Mouse (Mus musculus) naive thymus-derived CD4-positive, alpha-beta T cell, adult 2 months (primary cell): ENCODE data around the gene Cep85l.

Experiments
- DNase-seq: peaks from one replicate; pipeline ENCODE4 v3.0.0-alpha.2; 2011; ENCODE audit warnings: low read depth

Cep85l gene

DNA sequence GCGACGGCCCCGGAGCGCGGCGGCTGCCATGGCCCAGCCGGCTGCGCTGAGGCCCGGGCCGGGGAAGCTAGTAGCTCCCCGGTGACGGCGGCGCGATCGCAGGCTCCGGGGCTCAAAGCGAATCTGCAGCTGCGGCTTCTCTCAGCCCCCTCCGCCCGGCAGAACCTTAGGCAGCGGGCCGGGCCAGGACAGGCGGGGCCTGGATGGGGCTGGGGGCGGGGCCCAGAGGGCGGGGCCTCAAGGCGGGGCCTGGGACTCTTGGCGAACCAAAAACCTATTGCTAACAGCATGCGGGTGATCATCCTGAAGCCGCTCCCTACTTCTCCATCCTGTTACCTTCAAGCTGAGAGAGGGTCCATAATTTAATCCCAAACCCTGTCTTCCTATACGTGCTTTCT lies at the start of gene Cep85l:
Gene Cep85l (minus strand): TSS at position 239 of the 398 bp plus-strand sequence.
- DNase-seq, result peak; percentile 89

DNA sequence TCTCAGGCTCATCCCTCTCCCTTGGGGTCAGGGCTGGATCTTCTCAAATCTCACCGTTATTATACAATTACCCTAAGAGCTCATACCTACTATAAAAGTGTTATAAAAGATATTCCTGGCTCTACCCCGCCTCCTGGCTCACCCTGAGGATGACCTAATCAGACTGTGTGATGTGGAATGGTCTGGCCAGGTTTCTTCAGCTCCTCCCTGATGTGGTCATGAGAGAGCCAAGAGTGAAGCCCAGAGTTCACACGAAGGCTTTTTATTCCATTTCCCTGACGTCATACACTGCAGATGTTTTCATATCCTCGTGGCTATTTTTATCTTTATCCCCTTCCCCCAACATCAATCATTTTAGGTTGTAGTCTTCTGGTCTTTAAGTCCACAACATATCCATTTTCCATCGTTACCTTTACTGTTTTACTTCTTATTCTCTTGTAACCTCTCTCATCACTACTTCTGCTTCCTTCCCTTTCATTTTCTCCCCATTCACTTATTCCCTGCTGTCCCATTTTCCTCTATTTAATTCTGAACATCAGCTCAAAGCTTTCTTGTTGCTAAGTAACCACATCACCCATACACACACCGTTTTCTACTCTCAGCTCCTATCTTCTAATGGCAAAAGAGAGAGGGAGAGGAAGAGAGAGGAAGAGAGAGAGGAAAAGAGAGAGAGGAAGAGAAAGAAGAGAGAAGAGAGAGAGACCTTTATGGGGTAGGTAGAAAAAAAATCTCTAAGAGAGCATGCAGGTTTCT lies 49.1 kb upstream of the Cep85l start:
- DNase-seq, result no peak

DNA sequence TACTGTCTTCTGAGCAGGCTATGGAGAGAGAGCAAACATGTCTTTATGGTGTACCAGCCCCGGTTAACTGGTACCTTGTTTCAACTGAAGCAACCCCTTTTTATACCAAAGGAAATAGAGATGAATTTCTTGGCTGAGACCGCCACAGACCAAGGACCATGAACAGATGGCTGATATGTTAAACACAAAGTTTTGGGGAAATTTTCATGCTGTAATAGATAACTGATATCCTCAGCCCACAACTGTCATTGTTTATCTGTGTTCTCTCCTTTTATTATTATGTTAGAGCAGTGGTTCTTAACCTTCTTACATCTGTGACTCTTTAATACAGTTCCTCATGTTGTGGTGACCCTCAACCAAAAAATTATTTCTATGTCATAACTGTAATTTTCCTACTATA lies 46.8 kb upstream of the Cep85l start:
- DNase-seq, result no peak

DNA sequence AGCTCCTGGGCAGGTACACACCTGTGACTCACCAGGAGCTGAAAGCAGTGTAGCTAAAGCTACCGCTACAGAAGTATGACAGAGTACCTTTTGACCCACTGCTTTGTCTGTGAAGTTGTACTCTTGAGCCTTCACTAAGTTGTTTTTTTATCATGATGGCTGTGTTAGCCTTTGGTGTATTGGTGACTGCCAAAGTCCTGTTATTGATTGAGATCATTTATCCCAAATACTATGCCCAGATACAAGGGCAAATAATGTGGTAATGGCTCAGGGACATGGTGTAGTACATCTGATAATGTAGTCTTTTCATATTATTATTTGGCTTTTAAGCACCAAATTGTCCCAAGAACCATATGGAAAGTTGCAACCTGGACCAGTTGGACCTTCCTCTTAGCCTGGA lies 43.3 kb upstream of the Cep85l start:
- DNase-seq, result no peak

DNA sequence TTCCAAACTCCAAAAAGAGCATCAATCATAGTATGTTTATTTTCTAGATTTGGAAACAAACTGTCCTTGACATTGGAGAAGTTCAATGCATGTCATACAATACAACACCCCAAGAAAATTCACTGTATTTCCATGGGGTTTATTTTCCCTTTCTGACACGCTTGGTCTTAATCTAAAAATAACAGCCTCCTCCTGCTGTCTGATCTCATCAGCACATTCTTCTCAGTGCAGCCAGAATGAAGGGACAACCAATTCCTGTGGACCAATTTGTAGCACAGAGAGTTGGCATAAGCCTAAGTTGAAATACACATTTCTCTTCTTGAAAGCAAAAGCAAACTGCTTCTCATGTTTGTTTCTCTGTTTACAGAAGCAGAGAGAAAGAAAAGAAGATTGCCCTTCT lies 42.5 kb upstream of the Cep85l start:
- DNase-seq, result no peak

DNA sequence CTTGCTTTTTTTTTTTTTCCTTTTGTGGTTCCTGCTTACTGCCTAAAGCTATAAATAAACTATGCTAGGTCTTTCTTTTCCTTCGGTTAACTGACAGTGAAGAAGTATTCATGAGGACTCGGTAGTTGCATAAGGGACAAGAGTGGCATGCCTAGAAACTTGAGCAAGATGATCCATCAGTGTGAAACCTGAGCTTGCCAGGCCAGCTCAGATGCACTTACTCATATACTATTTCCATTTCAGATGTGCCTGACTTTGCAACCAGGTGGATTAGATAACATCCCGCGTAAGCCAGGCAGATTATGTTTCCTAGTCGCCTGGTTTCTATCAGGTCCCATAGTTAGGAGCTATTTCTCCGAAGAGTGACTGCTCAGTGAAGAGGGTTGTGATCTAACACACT lies 41.9 kb upstream of the Cep85l start:
- DNase-seq, result no peak

DNA sequence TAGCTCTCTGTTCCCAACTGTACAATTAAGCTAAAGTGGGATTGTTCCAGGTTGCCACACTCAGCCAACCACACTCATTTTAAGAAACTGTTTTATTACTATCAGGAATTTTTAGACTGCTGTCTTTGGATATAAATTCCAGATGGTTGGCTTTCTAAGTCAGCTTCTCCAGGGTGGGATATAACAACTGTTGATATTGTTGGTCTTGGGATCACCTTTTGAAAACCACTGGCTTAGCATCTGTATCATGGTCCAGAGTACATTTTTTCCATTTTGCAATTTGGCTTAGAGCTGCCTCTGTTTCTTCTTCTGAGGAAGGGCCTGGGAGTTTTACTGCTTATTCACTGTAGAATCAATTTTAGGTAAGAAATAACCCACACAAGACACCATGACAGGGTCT lies 40.3 kb upstream of the Cep85l start:
- no peak for DNase-seq

DNA sequence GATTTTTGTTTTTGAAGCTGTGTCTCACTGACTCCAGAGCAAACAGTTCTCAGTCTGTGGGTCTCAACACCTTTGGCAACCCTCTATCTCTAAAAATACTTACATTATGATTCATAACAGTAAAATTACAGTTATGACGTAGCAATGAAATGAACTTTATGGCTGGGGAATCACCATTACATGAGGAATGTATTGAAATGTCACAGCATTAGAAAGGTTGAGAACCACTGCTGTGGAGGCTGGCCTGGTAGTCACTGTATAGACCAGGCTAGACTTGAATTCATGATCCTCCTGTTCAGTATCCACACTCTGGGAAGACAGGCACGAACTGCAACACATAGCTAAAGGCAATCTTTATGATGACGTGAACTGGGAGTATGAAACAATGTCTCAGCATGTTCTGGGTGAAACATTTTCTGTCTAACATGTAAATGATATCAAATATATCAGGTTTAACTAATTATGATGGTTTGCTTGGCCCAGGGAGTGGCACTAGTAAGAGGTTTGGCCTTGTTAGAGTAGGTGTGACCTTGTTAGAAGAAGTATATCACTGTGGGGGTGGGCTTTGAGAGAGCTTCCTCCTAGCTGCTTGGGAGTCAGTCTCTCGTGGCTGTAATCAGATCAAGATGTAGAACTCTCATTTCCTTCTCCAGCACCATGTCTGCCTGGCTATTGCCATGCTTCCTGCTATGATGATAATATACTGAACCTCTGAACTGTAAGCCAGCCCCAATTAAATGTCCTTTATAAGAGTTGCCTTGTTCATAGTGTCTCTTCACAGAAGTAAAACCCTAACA lies 39.6 kb upstream of the Cep85l start:
- no peak for DNase-seq

DNA sequence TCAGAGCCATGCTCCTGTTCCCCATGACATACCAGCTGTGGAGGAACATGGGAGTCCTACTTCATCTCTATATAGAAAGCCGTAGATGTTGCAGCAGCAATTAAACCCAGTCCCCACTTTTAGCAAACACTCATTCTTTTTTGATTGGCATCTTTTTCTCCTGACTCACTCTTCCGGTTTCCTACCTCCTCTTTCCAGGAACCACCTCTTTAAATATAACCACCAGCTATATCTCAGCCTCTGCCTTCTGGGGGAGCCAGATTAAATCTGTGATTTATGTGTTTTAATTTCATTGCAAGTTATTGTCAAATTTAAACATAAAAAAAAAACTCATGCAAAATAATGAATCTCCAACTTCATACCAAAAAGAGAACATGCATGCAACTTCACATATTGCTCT lies 37.3 kb upstream of the Cep85l start:
- DNase-seq, result no peak

DNA sequence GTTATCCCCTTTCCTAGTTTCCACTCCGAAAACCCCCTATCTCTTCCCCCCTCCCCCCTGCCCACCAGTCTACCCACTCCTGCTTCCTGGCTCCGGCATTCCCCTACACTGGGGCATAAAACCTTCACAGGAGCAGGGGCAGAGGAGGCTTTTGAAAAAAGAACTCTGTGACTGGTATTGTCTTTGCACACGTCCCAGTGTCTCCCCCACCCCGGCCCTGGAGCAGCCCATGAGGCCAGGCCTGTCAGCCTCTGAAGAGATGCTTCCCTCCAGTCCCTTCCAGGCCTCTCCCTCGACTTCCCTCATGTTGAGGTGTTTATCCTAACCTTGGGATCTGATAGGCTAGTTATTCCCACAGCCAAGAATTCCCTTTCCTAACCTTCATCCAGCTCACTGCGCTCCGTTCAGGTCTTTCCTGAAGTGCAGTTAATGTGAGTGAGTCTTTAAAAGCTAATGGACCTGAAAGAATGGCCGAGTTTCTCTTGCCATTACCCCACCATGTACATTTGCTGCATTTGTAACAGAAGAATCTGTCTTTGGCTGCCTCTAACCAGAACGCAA lies 36.5 kb upstream of the Cep85l start:
- no peak for DNase-seq

DNA sequence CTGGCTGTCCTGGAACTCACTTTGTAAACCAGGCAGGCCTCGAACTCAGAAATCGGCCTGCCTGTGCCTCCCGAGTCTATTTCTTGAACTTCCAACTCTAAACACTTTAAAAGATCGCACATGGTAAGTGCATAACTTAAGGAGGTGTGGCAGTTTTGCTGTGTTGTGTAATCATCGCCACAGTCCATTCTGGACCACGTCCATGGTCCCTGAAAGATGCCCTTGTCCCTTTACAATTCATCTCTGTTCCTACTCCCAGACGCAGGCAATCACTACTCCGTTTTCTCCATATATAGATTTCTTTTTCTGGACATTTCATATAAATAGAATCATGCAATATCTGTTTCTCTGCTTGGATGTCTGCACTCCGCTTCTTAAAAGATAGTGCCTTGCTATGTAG lies 35.5 kb upstream of the Cep85l start:
- no peak for DNase-seq

DNA sequence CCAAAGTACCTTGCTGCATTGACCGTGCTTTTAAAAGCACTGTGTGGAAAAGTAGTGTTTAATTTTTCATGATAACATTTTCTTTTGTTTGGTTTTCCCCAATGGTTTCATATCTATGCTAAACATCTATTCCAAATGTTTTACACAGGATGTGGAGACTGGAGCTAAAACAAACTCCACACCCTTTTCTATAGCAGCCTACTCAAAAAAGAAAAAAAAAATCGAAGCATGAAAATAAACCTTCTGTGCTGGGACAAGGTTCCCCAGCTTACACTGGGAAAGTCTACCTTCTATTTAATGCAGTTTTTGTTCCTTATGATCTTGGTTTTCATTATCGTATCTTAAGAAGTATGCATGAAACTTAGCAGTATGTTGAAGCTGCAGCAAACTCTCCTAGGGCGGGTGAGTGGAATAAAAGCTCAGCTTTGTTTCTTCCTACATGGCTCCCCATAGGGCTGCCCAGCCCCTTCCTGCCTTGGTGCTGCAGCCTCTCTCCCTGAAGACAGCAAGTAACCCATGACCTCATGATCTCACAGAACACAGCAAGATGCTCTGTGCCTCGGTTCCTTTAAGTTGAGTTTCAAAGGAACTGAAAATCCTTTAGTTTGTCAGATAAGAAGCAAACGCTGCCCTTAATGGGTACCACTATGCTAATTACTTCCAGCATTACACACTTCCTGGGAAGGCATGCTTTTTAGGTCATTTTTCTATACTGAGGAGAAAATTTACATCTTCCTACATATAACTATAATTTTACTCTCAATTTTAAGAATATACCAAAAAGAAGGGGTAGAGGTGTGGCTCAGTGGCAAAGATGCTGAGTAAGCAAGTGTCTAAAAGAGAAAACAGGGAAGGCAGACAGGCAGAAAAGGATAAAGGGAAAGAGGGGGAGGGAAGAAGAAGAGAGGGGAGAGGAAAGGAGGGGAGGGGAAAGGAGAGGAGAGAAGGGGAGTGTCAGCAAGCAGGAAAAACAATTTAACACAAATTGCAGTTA lies 34.6 kb upstream of the Cep85l start:
- no peak for DNase-seq

DNA sequence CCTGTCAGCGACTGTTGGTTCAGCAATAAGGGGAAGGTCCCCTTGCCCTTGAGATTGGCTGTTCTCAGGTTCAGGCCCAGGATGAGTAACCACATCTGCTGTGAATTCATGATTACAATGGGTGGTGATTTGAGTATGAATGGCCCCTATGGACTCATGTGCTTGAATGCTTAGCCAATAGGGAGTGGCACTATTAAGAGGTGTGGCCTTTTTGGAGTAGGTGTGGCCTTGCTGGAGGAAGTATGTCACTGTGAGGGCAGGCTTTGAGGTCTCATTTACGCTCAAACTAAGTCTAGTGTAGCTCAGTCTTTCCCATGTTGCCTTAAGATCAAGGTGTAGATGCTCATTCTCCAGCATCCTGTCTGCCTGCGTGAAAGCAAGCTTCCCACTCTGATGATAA lies 33.2 kb upstream of the Cep85l start:
- no peak for DNase-seq

DNA sequence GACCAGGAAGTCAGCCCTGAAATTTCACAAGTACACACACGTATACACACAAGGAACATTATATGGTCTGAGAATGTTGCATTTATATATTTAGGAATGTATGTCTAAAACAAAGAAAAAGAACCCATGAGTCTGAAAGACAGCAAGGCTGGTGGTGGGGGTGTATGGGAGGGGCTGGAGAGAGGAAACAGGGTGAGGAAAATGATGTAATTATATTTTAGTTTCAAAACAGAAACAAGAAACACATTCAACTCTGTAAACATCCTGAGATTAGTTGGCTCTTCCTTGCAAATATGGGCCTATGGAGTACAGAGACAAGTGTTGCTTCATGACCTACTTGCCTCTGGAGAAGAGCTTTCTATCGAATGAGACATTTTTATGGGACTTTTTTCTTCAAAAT lies 32.4 kb upstream of the Cep85l start:
- no peak for DNase-seq

DNA sequence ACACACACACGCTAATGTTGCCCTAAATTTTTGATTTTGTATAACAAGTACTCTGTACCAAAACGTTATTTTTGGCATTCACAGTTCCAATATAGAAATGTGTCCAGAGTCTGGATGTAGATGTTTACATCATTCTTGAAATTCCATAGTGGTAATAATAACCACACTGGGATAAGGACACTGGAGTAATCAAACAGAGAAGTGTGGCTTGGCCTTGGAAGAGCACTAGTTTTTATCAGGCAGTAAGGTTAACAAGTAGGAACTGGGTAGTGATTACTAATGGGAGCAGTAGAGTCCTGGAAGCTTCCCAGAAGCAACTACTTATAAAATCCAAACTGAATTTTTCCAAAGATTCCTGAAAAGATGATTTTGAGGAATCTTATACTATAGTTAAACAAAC lies 31.1 kb upstream of the Cep85l start:
- DNase-seq, result no peak

DNA sequence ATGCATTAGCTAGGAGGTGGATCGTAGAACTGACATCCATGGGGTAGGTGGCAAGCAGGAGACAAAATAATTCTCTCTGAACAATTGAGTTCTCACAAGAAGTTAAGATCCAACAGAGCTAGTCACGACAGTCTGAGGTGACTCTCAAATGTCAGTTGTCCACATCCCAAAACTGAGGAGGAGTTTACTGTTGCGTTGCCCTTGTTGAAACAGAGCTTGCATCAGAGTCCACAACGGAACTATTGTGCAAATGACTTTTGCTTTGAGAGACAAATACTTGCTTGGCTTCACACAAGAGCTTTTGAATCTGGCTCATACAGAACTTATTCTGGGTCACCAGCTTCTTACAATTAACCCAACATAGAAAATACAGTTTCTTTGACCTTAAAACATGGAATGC lies 27.7 kb upstream of the Cep85l start:
- DNase-seq, result no peak

DNA sequence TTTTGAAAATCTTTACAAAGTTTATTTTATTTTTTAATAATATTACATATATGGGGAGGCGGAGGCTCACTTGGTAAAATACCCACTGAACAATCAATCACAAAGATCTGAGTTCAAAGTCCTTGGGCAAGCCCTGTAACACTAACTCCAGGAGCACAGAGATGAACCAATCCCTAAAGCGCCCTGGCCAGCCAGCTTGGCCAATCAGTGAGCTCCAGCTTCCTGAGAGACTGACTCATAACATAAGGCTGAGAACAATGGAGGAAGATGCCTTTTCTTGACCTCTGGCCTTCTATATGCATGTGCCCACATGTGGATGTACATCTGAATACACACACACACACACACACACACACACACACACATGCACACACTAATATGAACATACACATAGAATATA lies 27.1 kb upstream of the Cep85l start:
- DNase-seq, result no peak

DNA sequence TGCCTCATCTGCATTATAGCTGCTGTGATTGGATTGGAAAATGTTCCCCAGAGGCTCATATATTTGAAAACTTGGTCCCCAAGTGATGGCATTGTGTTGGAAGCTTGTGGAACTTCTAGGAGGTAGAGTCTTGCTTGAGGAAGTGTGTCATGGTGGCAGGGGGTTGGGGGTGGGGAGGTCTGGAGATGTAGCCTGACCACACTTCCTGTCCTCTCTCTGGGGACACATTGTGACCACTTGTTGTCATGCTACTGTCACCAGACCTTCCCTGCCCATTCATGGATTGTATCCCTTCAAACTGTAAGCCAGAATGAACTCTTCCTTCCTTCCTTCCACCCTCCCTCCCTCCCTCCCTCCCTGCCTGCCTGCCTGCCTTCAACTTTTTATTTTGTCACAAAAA lies 22.5 kb upstream of the Cep85l start:
- DNase-seq, result no peak

DNA sequence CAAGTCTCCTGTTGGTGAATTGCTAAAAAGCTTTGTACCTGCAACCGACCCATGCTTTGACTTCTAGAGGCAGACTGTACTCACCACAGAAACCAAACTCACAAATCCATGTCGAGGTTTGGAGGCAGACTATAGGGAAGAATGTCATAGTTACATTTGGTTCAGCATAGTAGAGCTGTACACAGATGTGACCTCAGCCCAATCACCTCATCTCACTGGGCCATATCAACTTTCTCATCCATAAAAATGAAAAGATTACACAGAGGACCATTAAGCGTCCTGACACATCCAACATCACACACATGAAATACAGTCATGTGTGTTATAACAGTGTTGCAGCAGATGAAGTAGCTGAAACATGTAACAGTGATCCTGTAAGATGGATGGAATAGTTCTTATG lies 19.3 kb upstream of the Cep85l start:
- DNase-seq, result no peak

DNA sequence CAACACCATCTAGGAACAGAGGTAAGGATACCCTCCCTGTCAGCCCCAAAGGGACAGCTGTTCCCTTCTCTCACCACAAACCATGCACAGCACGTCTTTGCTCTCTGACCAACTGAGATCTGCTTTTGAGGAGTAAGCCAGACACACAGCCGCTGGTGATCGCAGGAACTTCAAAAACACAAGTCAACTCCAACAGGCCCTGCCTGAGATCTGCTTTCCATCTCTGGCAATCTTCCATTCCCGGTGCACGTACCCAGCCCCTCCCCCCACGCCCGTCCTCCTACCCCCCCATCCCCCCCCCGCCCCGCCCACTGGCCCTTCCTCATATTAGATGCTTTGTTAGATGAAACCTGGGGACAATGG lies 18.8 kb upstream of the Cep85l start:
- DNase-seq, result no peak

DNA sequence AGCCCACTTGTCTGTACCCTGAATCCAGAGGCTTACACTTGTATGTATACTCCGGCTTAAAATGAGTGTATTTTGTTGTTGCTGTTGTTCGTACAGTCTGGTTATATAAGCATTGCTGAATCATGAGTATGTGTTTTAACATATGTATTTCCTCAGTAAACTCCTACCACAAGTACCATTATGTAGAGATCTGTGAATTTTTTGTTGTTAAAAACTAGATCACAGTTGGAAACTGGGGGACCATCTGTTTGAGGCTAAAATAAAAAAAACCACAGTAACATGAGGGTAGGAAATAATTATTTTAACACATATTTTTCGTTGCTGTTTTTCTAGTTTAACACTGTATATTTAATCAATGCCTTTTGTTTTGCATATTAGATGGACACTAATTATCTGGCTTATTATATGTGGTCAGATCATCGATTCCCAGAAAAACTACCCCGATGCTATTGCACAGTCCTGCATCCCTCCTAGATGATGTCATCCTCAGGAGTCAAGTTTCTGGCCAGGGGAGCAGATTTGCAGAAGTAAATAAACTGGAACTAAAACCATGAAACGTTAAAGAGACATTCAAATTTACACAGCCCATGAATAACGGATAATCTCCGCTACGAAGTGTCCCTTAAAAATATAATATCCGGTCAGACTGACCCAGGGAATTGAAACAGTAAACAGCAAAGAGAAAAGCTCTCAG lies 18.2 kb upstream of the Cep85l start:
- DNase-seq, result no peak
